10 mouse cellular contexts compared by ENCODE assay signal in the genomic region with DNA sequence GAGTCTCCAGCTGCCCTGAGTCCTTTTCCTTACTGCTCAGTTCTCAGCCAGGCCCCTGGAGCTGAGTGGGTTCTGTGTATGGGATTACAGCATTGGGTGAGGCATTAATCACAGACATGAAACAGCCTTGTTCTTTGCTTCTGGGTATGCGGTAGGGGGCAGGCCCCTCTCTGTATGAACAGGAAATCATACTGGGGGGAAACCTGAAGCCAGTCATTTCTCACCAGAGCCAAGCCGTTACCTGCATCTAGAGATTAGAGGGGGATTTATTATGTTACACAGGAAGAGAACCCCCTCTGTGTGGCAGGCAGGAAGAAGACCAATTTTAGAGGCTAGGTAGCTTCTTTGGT. TPM values are rescaled to one million over a fixed set of nuclear protein-coding genes. Genes with fewer than 3 reads are reported as not detected.
DNase-seq lines count a peak whose midpoint lies in the region; ATAC-seq lines count a peak whose summit lies in the region.
"Had no signal": no experiment of that assay in that cellular context is flagged by ENCODE, and none has a peak within 500 bp of the region (broad histone marks: within the 10 kb centered on the region; RNA-seq: fewer than 3 reads in every experiment).

No protein-coding gene starts in this region.

- H3K36me3 ChIP-seq in hindbrain, embryonic 11.5 days (ENCODE audit: control insufficient read depth, insufficient read depth, low read length) = no peaks in the 10 kb centered on the region
- H3K36me3 ChIP-seq in hindbrain, embryonic 13.5 days = no peaks in the 10 kb centered on the region
- no peaks in the 10 kb centered on the region for H3K36me3 ChIP-seq in embryonic facial prominence, embryonic 14.5 days (ENCODE audit: control insufficient read depth, insufficient read depth, low read length)
- H3K36me3 ChIP-seq in midbrain, embryonic 13.5 days = no peaks in the 10 kb centered on the region

- H3K27me3 ChIP-seq in hindbrain, embryonic 11.5 days (ENCODE audit: control insufficient read depth, insufficient read depth, low read length) = no peaks in the 10 kb centered on the region
- peaks cover 49% of the 10 kb centered on the region for H3K27me3 ChIP-seq in hindbrain, embryonic 13.5 days
- peaks cover 4% of the 10 kb centered on the region; the same call in 1 of the 2 replicates for H3K27me3 ChIP-seq in embryonic facial prominence, embryonic 14.5 days (replicated peaks; ENCODE audit: control insufficient read depth, insufficient read depth, low read length)
- peaks cover 84% of the 10 kb centered on the region for H3K27me3 ChIP-seq in midbrain, embryonic 13.5 days

- H3K4me3 ChIP-seq in hindbrain, embryonic 11.5 days (ENCODE audit: low read depth, low read length) = no peak overlapping the region
- H3K4me3 ChIP-seq in hindbrain, embryonic 13.5 days = no peak overlapping the region
- H3K4me3 ChIP-seq in embryonic facial prominence, embryonic 14.5 days (ENCODE audit: low read depth, low read length) = no peak overlapping the region
- H3K4me3 ChIP-seq in midbrain, embryonic 13.5 days (replicated peaks) = no peak overlapping the region
- H3K4me3 ChIP-seq: megakaryocyte, embryonic 14.5 days had no signal

- H3K9me3 ChIP-seq in hindbrain, embryonic 11.5 days (ENCODE audit: control insufficient read depth, low read length) = no peaks in the 10 kb centered on the region
- H3K9me3 ChIP-seq in hindbrain, embryonic 13.5 days = peaks cover 9% of the 10 kb centered on the region
- H3K9me3 ChIP-seq in embryonic facial prominence, embryonic 14.5 days (ENCODE audit: control insufficient read depth, low read length) = peaks cover 6% of the 10 kb centered on the region; the same call in 1 of the 2 replicates
- 0 out of 2 replicates have a peak, but pooled peaks cover 6% of the 10 kb centered on the region for H3K9me3 ChIP-seq in midbrain, embryonic 13.5 days

- peak; percentile 7 for DNase-seq in hindbrain, embryonic 11.5 days (ENCODE audit: low spot score)
- peak; percentile 47 for DNase-seq in embryo, embryonic 10.5 days (ENCODE audit: low spot score)
- no peak for DNase-seq in embryonic facial prominence, embryonic 14.5 days (ENCODE audit: low spot score)
- DNase-seq in cerebellum, adult 11-12 months = no peak
- no peak for DNase-seq in lung, adult 18-20 months
- DNase-seq in cerebellum, postnatal 10 days = no peak
- DNase-seq: gastrocnemius, postnatal 25 days had no signal

- H3K9ac ChIP-seq in hindbrain, embryonic 11.5 days (ENCODE audit: low read depth, low read length) = no peak overlapping the region
- no peak overlapping the region for H3K9ac ChIP-seq in hindbrain, embryonic 13.5 days
- H3K9ac ChIP-seq in embryonic facial prominence, embryonic 14.5 days (ENCODE audit: low read depth, low read length) = no peak overlapping the region
- no peak overlapping the region for H3K9ac ChIP-seq in midbrain, embryonic 13.5 days (replicated peaks)

- no peak for ATAC-seq in hindbrain, embryonic 11.5 days (ENCODE audit: low FRiP score)
- no peak for ATAC-seq in hindbrain, embryonic 13.5 days (ENCODE audit: low FRiP score)
- peak; percentile 61; the same call in 1 of the 2 replicates for ATAC-seq in embryonic facial prominence, embryonic 14.5 days (ENCODE audit: low read depth)
- ATAC-seq in midbrain, embryonic 13.5 days = peak; percentile 2

- peaks cover 10% of the 10 kb centered on the region for H3K4me1 ChIP-seq in hindbrain, embryonic 11.5 days (replicated peaks; ENCODE audit: control insufficient read depth, insufficient read depth, low read length)
- H3K4me1 ChIP-seq in hindbrain, embryonic 13.5 days (replicated peaks) = peaks cover 25% of the 10 kb centered on the region
- peaks cover 30% of the 10 kb centered on the region for H3K4me1 ChIP-seq in embryonic facial prominence, embryonic 14.5 days (ENCODE audit: control insufficient read depth, insufficient read depth, low read length)
- H3K4me1 ChIP-seq in midbrain, embryonic 13.5 days (replicated peaks) = peaks cover 26% of the 10 kb centered on the region
- H3K4me1 ChIP-seq: megakaryocyte, embryonic 14.5 days had no signal

- H3K4me2 ChIP-seq in hindbrain, embryonic 11.5 days (replicated peaks; ENCODE audit: low read depth, low read length) = no peak overlapping the region
- H3K4me2 ChIP-seq in hindbrain, embryonic 13.5 days = no peak overlapping the region
- H3K4me2 ChIP-seq in embryonic facial prominence, embryonic 14.5 days (ENCODE audit: low read depth, low read length) = peak overlapping the region; percentile 24; the same call in 1 of the 2 replicates
- H3K4me2 ChIP-seq in midbrain, embryonic 13.5 days (replicated peaks) = peak overlapping the region; percentile 46

- WGBS in hindbrain, embryonic 11.5 days = 54% methylated on average over 2 of the region's 2 CpGs
- 63% methylated on average over 2 of the region's 2 CpGs for WGBS in hindbrain, embryonic 13.5 days
- WGBS in embryonic facial prominence, embryonic 14.5 days = 12% methylated on average over 2 of the region's 2 CpGs
- WGBS in midbrain, embryonic 13.5 days = 45% methylated on average over 2 of the region's 2 CpGs

- H3K27ac ChIP-seq in hindbrain, embryonic 11.5 days (ENCODE audit: low read depth, low read length) = no peak overlapping the region
- no peak overlapping the region for H3K27ac ChIP-seq in hindbrain, embryonic 13.5 days
- 0 out of 2 replicates have a peak overlapping the region, but pooled peaks have one; percentile 41 for H3K27ac ChIP-seq in embryonic facial prominence, embryonic 14.5 days (replicated peaks; ENCODE audit: low read depth, low read length)
- H3K27ac ChIP-seq in midbrain, embryonic 13.5 days = no peak overlapping the region

RNA-seq across cellular contexts. Expression of a gene that starts 43.1 kb away (rescaled TPM):
- 0.78 and 0.94 TPM in 2 replicates for polyA plus RNA-seq in hindbrain, embryonic 11.5 days (2014; fragmentation: Nextera tagmentation; extraction: Ambion mirVana)
- polyA plus RNA-seq in hindbrain, embryonic 13.5 days (2015; fragmentation: Nextera tagmentation; extraction: Ambion mirVana) = 0.99 and 1.1 TPM in 2 replicates
- 1.5 and 2.4 TPM in 2 replicates for polyA plus RNA-seq in embryonic facial prominence, embryonic 14.5 days (2014; fragmentation: Nextera tagmentation; extraction: Ambion mirVana)
- 0.51 and 2.4 TPM in 2 replicates for polyA plus RNA-seq in midbrain, embryonic 13.5 days (2015; fragmentation: Nextera tagmentation; extraction: Ambion mirVana)

Comparison
In these comparisons a context has a peak if more than half of its experiments do, and no peak if none do; other contexts are left out.
1. ATAC-seq: peak in embryonic facial prominence, embryonic 14.5 days (single experiment) and midbrain, embryonic 13.5 days (single experiment); none in hindbrain, embryonic 11.5 days (single experiment) and hindbrain, embryonic 13.5 days (single experiment).
2. DNase-seq: peak in hindbrain, embryonic 11.5 days (single experiment) and embryo, embryonic 10.5 days (single experiment); none in embryonic facial prominence, embryonic 14.5 days (single experiment), cerebellum, adult 11-12 months (single experiment), lung, adult 18-20 months (0 of 2) and cerebellum, postnatal 10 days (0 of 2).
3. H3K4me2 ChIP-seq: peak in embryonic facial prominence, embryonic 14.5 days (single experiment) and midbrain, embryonic 13.5 days (single experiment); none in hindbrain, embryonic 11.5 days (single experiment) and hindbrain, embryonic 13.5 days (single experiment).